Mouse (Mus musculus) heart, embryonic 10.5 days (tissue): Measurements from ENCODE around the gene Morn3. TPM values are rescaled to one million over a fixed set of nuclear protein-coding genes. Genes with fewer than 3 reads are reported as not detected.

ENCODE experiments used
- DNase-seq: peaks from one replicate; pipeline ENCODE4 v3.0.0-alpha.2; 2017; ENCODE audit warnings: low spot score
- H3K27ac ChIP-seq: fragments of 300-500 bp; sonication (generic); 2 replicates; pipeline ENCODE4 v1.5.1; 2016; ENCODE audit warnings: mild to moderate bottlenecking
- H3K27me3 ChIP-seq: fragments of 300-500 bp; sonication (generic); 2 replicates; pipeline ENCODE4 v1.6.1; 2016; ENCODE audit warnings: mild to moderate bottlenecking; ENCODE audit not compliant: poor library complexity, insufficient read depth, severe bottlenecking
- H3K36me3 ChIP-seq: fragments of 300-500 bp; sonication (generic); 2 replicates; pipeline ENCODE4 v1.6.1; 2016; ENCODE audit warnings: mild to moderate bottlenecking, moderate library complexity
- H3K4me1 ChIP-seq: fragments of 300-500 bp; sonication (generic); 2 replicates; pipeline ENCODE4 v1.6.1; 2016; ENCODE audit warnings: mild to moderate bottlenecking
- H3K4me3 ChIP-seq: fragments of 300-500 bp; sonication (generic); 2 replicates; pipeline ENCODE4 v1.5.1; 2016; ENCODE audit warnings: mild to moderate bottlenecking, moderate library complexity
- H3K9me3 ChIP-seq: fragments of 300-500 bp; sonication (generic); 2 replicates; pipeline ENCODE4 v1.6.1; 2016; ENCODE audit warnings: mild to moderate bottlenecking, moderate library complexity
- WGBS: fragments of 180-500 bp; shearing (Covaris S2); methylation state at CpG from one replicate; pipeline ENCODE4 v1.1.7; 2016; 5-methylcytosine and 5-hydroxymethylcytosine counted together
- polyA plus RNA-seq: library from polyadenylated mRNA; unstranded; fragments of >200 nt; fragmentation: Nextera tagmentation; extraction: Ambion mirVana; gene quantifications from 2 replicates; pipeline ENCODE4 v1.2.1, GENCODE M21; 2016

Morn3 gene
- polyA plus RNA-seq, 1 experiment from 2014 or later, result not detected

- no peaks in the 10 kb centered on the region for H3K36me3 ChIP-seq
- H3K9me3 ChIP-seq, result no peaks in the 10 kb centered on the region
- no peaks in the 10 kb centered on the region for H3K27me3 ChIP-seq
- WGBS, result 5% methylated on average over 16 of the region's 16 CpGs
- H3K4me1 ChIP-seq, result peaks cover 65% of the 10 kb centered on the region
- no peak for DNase-seq
- H3K27ac ChIP-seq, result peak overlapping the region; percentile 99
- peak overlapping the region; percentile 66 for H3K4me3 ChIP-seq
These were observed 56.2 kb downstream of the Morn3 start for GRCm38 (mm10) chr5:122990411-122991160.

- H3K9me3 ChIP-seq, result no peaks in the 10 kb centered on the region
- DNase-seq, result no peak
- H3K4me3 ChIP-seq, result peak within 1 kb of the TSS; percentile 66
- WGBS, result 1% methylated on average over 15 of the region's 15 CpGs
- H3K4me1 ChIP-seq, result peaks cover 63% of the 10 kb centered on the region
- H3K36me3 ChIP-seq, result no peaks in the 10 kb centered on the region
- H3K27me3 ChIP-seq, result no peaks in the 10 kb centered on the region
- peak within 1 kb of the TSS; percentile 99 for H3K27ac ChIP-seq
These were observed 57.1 kb downstream of the Morn3 start, which contains the start of gene Kdm2b for GRCm38 (mm10) chr5:122989551-122990330. Kdm2b (minus strand) TSS chr5:122989823.

GRCm38 (mm10) chr5:122989001-122989525, 57.8 kb downstream of the Morn3 start:
- H3K27ac ChIP-seq, result peak overlapping the region; percentile 99
- under 1% methylated on average over 37 of the region's 39 CpGs for WGBS
- peak overlapping the region; percentile 66 for H3K4me3 ChIP-seq
- peak; percentile 87 for DNase-seq
- peaks cover 60% of the 10 kb centered on the region for H3K4me1 ChIP-seq
- 0 out of 2 replicates have a peak, but pooled peaks cover 2% of the 10 kb centered on the region for H3K36me3 ChIP-seq
- no peaks in the 10 kb centered on the region for H3K27me3 ChIP-seq
- H3K9me3 ChIP-seq, result no peaks in the 10 kb centered on the region

- no peaks in the 10 kb centered on the region for H3K9me3 ChIP-seq
- 0 out of 2 replicates have a peak, but pooled peaks cover 9% of the 10 kb centered on the region for H3K36me3 ChIP-seq
- H3K27me3 ChIP-seq, result no peaks in the 10 kb centered on the region
- peaks cover 59% of the 10 kb centered on the region for H3K4me1 ChIP-seq
- H3K4me3 ChIP-seq, result peak overlapping the region; percentile 66
- peak overlapping the region; percentile 99 for H3K27ac ChIP-seq
- WGBS, result under 1% methylated on average over 41 of the region's 41 CpGs
- no peak for DNase-seq
These were observed 58.6 kb downstream of the Morn3 start for GRCm38 (mm10) chr5:122988021-122988751.

GRCm38 (mm10) chr5:122987211-122988020, 59.4 kb downstream of the Morn3 start:
- peak overlapping the region; percentile 99 for H3K27ac ChIP-seq
- peaks cover 57% of the 10 kb centered on the region for H3K4me1 ChIP-seq
- peak overlapping the region; percentile 66 for H3K4me3 ChIP-seq
- no peaks in the 10 kb centered on the region for H3K27me3 ChIP-seq
- no peak for DNase-seq
- no peaks in the 10 kb centered on the region for H3K9me3 ChIP-seq
- WGBS, result 2% methylated on average over 39 of the region's 39 CpGs
- H3K36me3 ChIP-seq, result peaks cover 13% of the 10 kb centered on the region

GRCm38 (mm10) chr5:122986091-122986493, 60.7 kb downstream of the Morn3 start:
- WGBS, result 34% methylated on average over 8 of the region's 8 CpGs
- no peak for DNase-seq
- Histone ChIP-seq H3K9me3 (no peaks in the 10 kb centered on the region), H3K27me3 (no peaks in the 10 kb centered on the region), H3K4me3 (no peak overlapping the region), H3K36me3 (peaks cover 19% of the 10 kb centered on the region), H3K27ac (peak overlapping the region; percentile 99), H3K4me1 (peaks cover 45% of the 10 kb centered on the region)

Other genes starting within 250 kb of the Morn3 start
- 405 and 415 TPM in 2 replicates for gene Anapc5, start 225.7 kb downstream of the Morn3 start, polyA plus RNA-seq
- 33.6 and 35.3 TPM in 2 replicates for gene Rnf34, start 197.0 kb downstream of the Morn3 start, polyA plus RNA-seq
- 35.5 and 47.1 TPM in 2 replicates for gene Kdm2b, start 57.2 kb downstream of the Morn3 start, polyA plus RNA-seq
- gene Orai1, start 31.9 kb downstream of the Morn3 start, polyA plus RNA-seq, result 13.4 and 14.4 TPM in 2 replicates
- 13.6 and 14.3 TPM in 2 replicates for gene Tmem120b, start 21.4 kb upstream of the Morn3 start, polyA plus RNA-seq
- gene Rhof, start 85.7 kb upstream of the Morn3 start, polyA plus RNA-seq, result 1.5 and 1.7 TPM in 2 replicates
- gene Setd1b, start 95.2 kb upstream of the Morn3 start, polyA plus RNA-seq, result 5.4 and 9.8 TPM in 2 replicates
- 73.2 and 85.3 TPM in 2 replicates for gene Psmd9, start 122.4 kb upstream of the Morn3 start, polyA plus RNA-seq
- gene Hpd, start 135.7 kb upstream of the Morn3 start, polyA plus RNA-seq, result 0.35 TPM in 1 of 2 replicates, not detected in the other
- gene Wdr66, start 205.1 kb upstream of the Morn3 start, polyA plus RNA-seq, result 0.53 and 0.79 TPM in 2 replicates